Mouse (Mus musculus) heart, embryonic 10.5 days (tissue): ENCODE results near the gene Chst2. TPM values are rescaled to one million over a fixed set of nuclear protein-coding genes. Genes with fewer than 3 reads are reported as not detected.
A peak's percentile ranks its signal among the peaks of the same experiment; 100 is the strongest.

Experiments
- DNase-seq: peaks from one replicate; pipeline ENCODE4 v3.0.0-alpha.2; 2017; ENCODE audit warnings: low spot score
- H3K27ac ChIP-seq: fragments of 300-500 bp; sonication (generic); 2 replicates; pipeline ENCODE4 v1.5.1; 2016; ENCODE audit warnings: mild to moderate bottlenecking
- H3K27me3 ChIP-seq: fragments of 300-500 bp; sonication (generic); 2 replicates; pipeline ENCODE4 v1.6.1; 2016; ENCODE audit warnings: mild to moderate bottlenecking; ENCODE audit not compliant: poor library complexity, insufficient read depth, severe bottlenecking
- H3K36me3 ChIP-seq: fragments of 300-500 bp; sonication (generic); 2 replicates; pipeline ENCODE4 v1.6.1; 2016; ENCODE audit warnings: mild to moderate bottlenecking, moderate library complexity
- H3K4me1 ChIP-seq: fragments of 300-500 bp; sonication (generic); 2 replicates; pipeline ENCODE4 v1.6.1; 2016; ENCODE audit warnings: mild to moderate bottlenecking
- H3K4me3 ChIP-seq: fragments of 300-500 bp; sonication (generic); 2 replicates; pipeline ENCODE4 v1.5.1; 2016; ENCODE audit warnings: mild to moderate bottlenecking, moderate library complexity
- H3K9me3 ChIP-seq: fragments of 300-500 bp; sonication (generic); 2 replicates; pipeline ENCODE4 v1.6.1; 2016; ENCODE audit warnings: mild to moderate bottlenecking, moderate library complexity
- WGBS: fragments of 180-500 bp; shearing (Covaris S2); methylation state at CpG from one replicate; pipeline ENCODE4 v1.1.7; 2016; 5-methylcytosine and 5-hydroxymethylcytosine counted together
- polyA plus RNA-seq: library from polyadenylated mRNA; unstranded; fragments of >200 nt; fragmentation: Nextera tagmentation; extraction: Ambion mirVana; gene quantifications from 2 replicates; pipeline ENCODE4 v1.2.1, GENCODE M21; 2016

Gene Chst2
- polyA plus RNA-seq: 1.6 and 2.1 TPM in 2 replicates

- Histone ChIP-seq H3K36me3 (no peaks in the 10 kb centered on the region), H3K27me3 (peaks cover 19% of the 10 kb centered on the region), H3K4me1 (peaks cover 29% of the 10 kb centered on the region), H3K4me3 (peak within 1 kb of the TSS; percentile 78), H3K9me3 (no peaks in the 10 kb centered on the region), H3K27ac (peak within 1 kb of the TSS; percentile 82)
- peak; percentile 90 for DNase-seq
- 0% methylated on average over 93 of the region's 102 CpGs for WGBS
Measured at GRCm38 (mm10) chr9:95406571-95407561, at the start of gene Chst2. Gene Chst2 (minus strand): TSS chr9:95406722.

GRCm38 (mm10) chr9:95451931-95452330, 45.4 kb upstream of the Chst2 start:
- Histone ChIP-seq H3K4me1 (peaks cover 6% of the 10 kb centered on the region), H3K27me3 (no peaks in the 10 kb centered on the region), H3K4me3 (no peak overlapping the region), H3K36me3 (0 out of 2 replicates have a peak, but pooled peaks cover 8% of the 10 kb centered on the region), H3K27ac (no peak overlapping the region), H3K9me3 (no peaks in the 10 kb centered on the region)
- no peak for DNase-seq
- WGBS: 75% methylated on average over 3 of the region's 3 CpGs

- Histone ChIP-seq H3K9me3 (no peaks in the 10 kb centered on the region), H3K36me3 (no peaks in the 10 kb centered on the region), H3K4me1 (peaks cover 6% of the 10 kb centered on the region), H3K4me3 (no peak overlapping the region), H3K27me3 (no peaks in the 10 kb centered on the region), H3K27ac (no peak overlapping the region)
- 74% methylated on average over 8 of the region's 8 CpGs for WGBS
- no peak for DNase-seq
Measured at GRCm38 (mm10) chr9:95450586-95450985, 44.1 kb upstream of the Chst2 start.

DNA sequence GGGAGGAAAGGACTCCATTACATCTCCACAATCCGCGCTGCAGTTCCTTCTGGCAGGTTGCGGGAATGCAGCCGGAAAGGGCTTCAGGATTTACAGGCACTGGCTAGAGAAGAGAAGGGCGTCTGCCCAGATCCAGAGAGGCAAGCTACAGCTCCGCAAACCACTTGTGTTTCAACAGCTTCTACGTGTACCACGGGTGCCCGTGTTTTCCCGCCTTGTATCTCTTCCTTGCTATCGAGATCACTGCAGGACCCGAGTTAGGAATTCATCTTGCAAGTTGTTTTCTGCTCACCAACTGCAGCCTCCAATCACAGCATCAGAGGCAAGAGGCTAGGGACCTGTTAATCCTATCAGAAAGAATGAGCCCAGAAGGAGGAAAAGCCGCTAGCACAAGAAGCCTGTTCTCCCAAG, 35.8 kb upstream of the Chst2 start:
- Histone ChIP-seq H3K27me3 (no peaks in the 10 kb centered on the region), H3K36me3 (no peaks in the 10 kb centered on the region), H3K4me3 (peak overlapping the region; percentile 50), H3K4me1 (peaks cover 13% of the 10 kb centered on the region; the same call in 1 of the 2 replicates), H3K27ac (peak overlapping the region; percentile 57), H3K9me3 (no peaks in the 10 kb centered on the region)
- DNase-seq: peak; percentile 85
- 8% methylated on average over 13 of the region's 13 CpGs for WGBS

GRCm38 (mm10) chr9:95437883-95438282, 31.4 kb upstream of the Chst2 start:
- Histone ChIP-seq H3K27me3 (no peaks in the 10 kb centered on the region), H3K9me3 (no peaks in the 10 kb centered on the region), H3K4me3 (no peak overlapping the region), H3K36me3 (no peaks in the 10 kb centered on the region), H3K27ac (no peak overlapping the region), H3K4me1 (peaks cover 9% of the 10 kb centered on the region; the same call in 1 of the 2 replicates)
- DNase-seq: no peak
- 86% methylated on average over 9 of the region's 9 CpGs for WGBS

DNA sequence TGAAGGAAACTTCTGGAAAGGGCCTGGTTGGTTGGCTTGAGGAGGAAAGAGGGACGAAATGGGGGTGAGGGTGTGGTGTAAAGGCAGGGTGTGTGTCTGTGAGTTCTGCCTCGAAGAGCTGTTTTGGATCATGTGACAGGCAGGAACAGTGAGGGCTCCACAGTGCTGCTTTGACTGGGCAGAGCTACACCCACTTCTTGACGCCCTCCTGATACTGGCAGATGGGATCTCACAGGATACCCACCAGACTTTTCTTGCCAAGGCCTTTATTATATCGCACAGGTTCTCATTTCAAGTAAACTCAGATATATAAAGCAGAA, 29.7 kb upstream of the Chst2 start:
- H3K4me1 ChIP-seq: no peaks in the 10 kb centered on the region

DNA sequence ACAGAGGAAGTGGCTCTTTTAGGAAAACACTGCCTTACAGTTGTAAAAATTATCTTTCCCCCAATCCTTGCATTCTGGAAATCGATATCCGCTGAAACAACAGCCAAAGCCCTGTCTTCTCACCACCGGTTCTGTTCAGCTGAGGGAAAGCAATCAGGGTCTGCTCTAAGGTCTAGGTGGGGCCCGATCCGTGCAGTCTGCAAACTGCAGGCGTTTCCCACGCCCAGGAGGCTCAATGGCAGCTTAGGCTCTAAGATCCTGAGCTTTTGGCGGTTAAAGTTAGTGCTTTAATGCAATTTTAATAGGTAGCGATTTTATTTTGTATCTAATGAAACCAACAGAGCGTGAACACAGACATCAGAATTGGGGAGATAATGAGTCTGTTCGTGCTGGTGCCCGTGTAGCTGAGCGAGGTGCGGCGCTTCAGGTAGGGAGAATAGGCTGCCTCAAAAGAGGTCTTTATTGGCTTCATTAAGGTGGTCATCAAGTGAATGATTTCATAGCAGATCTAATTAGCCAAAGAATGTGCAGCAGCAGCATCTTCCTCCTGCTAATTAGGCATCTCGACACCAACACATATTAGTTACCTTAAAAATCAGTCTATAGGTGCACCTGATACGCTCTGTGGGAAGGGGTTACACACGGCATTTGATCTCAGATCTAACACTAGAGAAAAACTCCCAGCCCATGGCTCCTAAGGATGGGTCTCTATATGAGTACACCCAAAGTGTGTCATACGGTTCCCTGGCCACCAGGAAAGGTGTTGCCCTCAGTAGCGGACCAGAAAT, 29.2 kb upstream of the Chst2 start:
- H3K9me3 ChIP-seq: no peaks in the 10 kb centered on the region
- 72% methylated on average over 20 of the region's 20 CpGs for WGBS
- no peaks in the 10 kb centered on the region for H3K27me3 ChIP-seq
- DNase-seq: no peak
- no peak overlapping the region for H3K4me3 ChIP-seq
- H3K36me3 ChIP-seq: no peaks in the 10 kb centered on the region
- no peaks in the 10 kb centered on the region for H3K4me1 ChIP-seq
- H3K27ac ChIP-seq: no peak overlapping the region

More for the DNA sequence above, 29.7 kb upstream of the Chst2 start:
- Histone ChIP-seq H3K36me3 (no peaks in the 10 kb centered on the region), H3K27ac (no peak overlapping the region), H3K27me3 (no peaks in the 10 kb centered on the region), H3K9me3 (no peaks in the 10 kb centered on the region), H3K4me3 (no peak overlapping the region)
- WGBS: 64% methylated on average over 4 of the region's 4 CpGs
- no peak for DNase-seq

DNA sequence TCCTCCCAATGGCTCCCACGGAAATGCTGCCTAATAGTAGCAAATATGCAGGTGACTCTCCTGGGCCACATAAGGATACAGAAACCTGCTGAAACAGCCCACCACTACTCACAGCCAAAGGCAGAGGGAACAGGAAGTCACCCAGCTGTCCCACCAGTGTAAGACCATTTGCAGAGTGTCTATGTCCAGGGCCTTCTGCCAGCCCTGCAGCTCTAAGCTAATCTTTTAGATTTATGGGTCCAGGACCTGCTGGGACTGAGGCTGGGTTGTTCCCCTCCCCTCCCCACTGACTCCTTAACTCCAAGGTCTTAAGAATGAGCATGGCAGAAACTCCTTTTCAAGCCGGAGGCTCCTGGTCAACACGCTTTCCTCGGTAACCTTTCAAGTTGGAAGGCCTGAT, 21.8 kb upstream of the Chst2 start:
- H3K36me3 ChIP-seq: no peaks in the 10 kb centered on the region
- WGBS: 81% methylated on average over 4 of the region's 4 CpGs
- no peaks in the 10 kb centered on the region for H3K27me3 ChIP-seq
- no peaks in the 10 kb centered on the region for H3K4me1 ChIP-seq
- no peaks in the 10 kb centered on the region for H3K9me3 ChIP-seq
- H3K27ac ChIP-seq: no peak overlapping the region
- DNase-seq: peak; percentile 35
- no peak overlapping the region for H3K4me3 ChIP-seq

DNA sequence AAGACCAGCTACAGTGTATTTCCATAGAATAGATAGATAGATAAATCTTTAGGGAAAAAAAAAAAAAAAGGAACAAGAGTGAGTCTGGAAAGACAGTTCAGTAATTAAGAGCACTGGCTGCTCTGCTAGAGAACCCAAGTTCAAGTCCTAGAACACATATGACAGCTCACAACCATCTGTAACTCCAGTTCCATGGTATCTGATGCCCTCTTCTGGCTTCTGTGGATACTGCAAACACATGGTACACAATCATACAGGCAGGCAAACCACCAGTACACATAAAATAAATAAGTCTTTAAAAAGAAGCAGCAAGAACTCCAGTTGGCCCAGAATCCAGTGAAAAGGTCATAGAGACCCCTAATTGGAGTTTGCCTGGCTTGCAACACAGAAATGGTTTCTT, 7.4 kb upstream of the Chst2 start:
- Histone ChIP-seq H3K27me3 (no peaks in the 10 kb centered on the region), H3K4me3 (no peak overlapping the region), H3K9me3 (no peaks in the 10 kb centered on the region), H3K4me1 (no peaks in the 10 kb centered on the region), H3K27ac (no peak overlapping the region), H3K36me3 (no peaks in the 10 kb centered on the region)
- peak; percentile 5 for DNase-seq

- Histone ChIP-seq H3K4me1 (peaks cover 8% of the 10 kb centered on the region), H3K27me3 (no peaks in the 10 kb centered on the region), H3K4me3 (no peak overlapping the region), H3K36me3 (no peaks in the 10 kb centered on the region), H3K27ac (no peak overlapping the region), H3K9me3 (no peaks in the 10 kb centered on the region)
- DNase-seq: no peak
- 86% methylated on average over 4 of the region's 4 CpGs for WGBS
Measured at GRCm38 (mm10) chr9:95412047-95412446, 5.5 kb upstream of the Chst2 start.

DNA sequence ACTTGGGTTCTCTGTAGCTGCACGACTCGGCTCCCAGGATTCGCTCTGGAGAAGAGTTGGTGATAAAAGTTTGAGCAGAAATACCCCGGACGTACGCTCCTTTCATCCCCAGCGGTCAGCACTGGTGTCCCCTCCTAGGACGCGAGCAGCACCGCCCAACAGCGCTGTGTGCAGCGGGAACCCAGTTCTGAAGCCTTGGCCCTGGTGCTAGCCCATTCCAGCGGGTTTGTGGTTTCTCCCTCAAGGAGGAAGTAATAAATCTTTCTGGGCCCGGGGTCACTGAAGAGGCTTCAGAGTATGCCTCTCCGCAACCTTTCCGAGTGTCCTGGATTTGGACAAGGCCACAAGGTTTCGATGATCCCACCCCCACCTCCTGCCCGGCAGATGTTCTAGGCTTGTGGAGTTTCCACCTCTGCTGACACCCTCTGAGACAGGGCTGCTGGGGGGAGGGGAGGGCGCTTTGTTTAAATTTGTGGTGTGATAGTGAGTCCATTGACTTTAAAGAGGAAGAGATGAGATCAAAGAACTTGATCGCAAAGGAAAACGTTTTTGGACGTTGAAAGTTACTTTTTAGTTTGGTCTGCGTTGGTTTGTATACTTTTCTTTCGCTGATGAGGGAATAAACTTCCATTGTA, 1.2 kb upstream of the Chst2 start:
- no peaks in the 10 kb centered on the region for H3K9me3 ChIP-seq
- no peak for DNase-seq
- H3K27ac ChIP-seq: peak overlapping the region; percentile 82
- H3K4me3 ChIP-seq: peak overlapping the region; percentile 78
- no peaks in the 10 kb centered on the region for H3K36me3 ChIP-seq
- WGBS: 1% methylated on average over 24 of the region's 24 CpGs
- H3K4me1 ChIP-seq: peaks cover 26% of the 10 kb centered on the region
- peaks cover 19% of the 10 kb centered on the region for H3K27me3 ChIP-seq

GRCm38 (mm10) chr9:95405946-95406570, 464 bp downstream of the Chst2 start:
- Histone ChIP-seq H3K9me3 (no peaks in the 10 kb centered on the region), H3K36me3 (no peaks in the 10 kb centered on the region), H3K4me3 (peak overlapping the region; percentile 78), H3K4me1 (peaks cover 35% of the 10 kb centered on the region), H3K27ac (peak overlapping the region; percentile 82), H3K27me3 (peaks cover 19% of the 10 kb centered on the region)
- 1% methylated on average over 72 of the region's 72 CpGs for WGBS
- DNase-seq: peak; percentile 76
